Mouse (Mus musculus) ES-E14 (cell line): Measurements from ENCODE around the gene Gga1. TPM values are rescaled to one million over a fixed set of nuclear protein-coding genes. Genes with fewer than 3 reads are reported as not detected.

ENCODE experiments used
- DNase-seq: peaks from one replicate; pipeline ENCODE4 v3.0.0-alpha.2; 2013; ENCODE audit warnings: low read depth, low spot score
- H3K27ac ChIP-seq: 2 replicates; pipeline ENCODE4 v1.5.1; 2012; ENCODE audit warnings: low read depth, mild to moderate bottlenecking, low read length, moderate library complexity, mixed read lengths; ENCODE audit not compliant: poor library complexity, insufficient read depth, severe bottlenecking
- H3K36me3 ChIP-seq: 2 replicates; pipeline ENCODE4 v1.6.1; 2012; ENCODE audit warnings: mild to moderate bottlenecking, low read length, moderate library complexity, mixed read lengths; ENCODE audit not compliant: control insufficient read depth, poor library complexity, insufficient read depth, severe bottlenecking
- H3K4me1 ChIP-seq, 2 experiments: fragments of 150-350 bp in 1 of 2; sonication (generic) in 1 of 2; 2 replicates each; pipeline ENCODE4 v1.6.1; 2012; ENCODE audit warnings: low read length in 2 of 2, mild to moderate bottlenecking in 1 of 2, mixed read lengths in 1 of 2; ENCODE audit not compliant: control insufficient read depth in 2 of 2, insufficient read depth in 2 of 2, poor library complexity in 1 of 2
- H3K4me3 ChIP-seq, 2 experiments: fragments of 150-350 bp in 1 of 2; sonication (generic) in 1 of 2; 2 replicates each; pipeline ENCODE4 v1.5.1; 2012; ENCODE audit warnings: low read length in 2 of 2, low read depth in 1 of 2, mild to moderate bottlenecking in 1 of 2, mixed read lengths in 1 of 2; ENCODE audit not compliant: insufficient read depth in 1 of 2, poor library complexity in 1 of 2, severe bottlenecking in 1 of 2
- H3K9ac ChIP-seq: 2 replicates; pipeline ENCODE4 v1.6.1; 2012; ENCODE audit warnings: low read depth, mild to moderate bottlenecking, low read length, mixed read lengths; ENCODE audit not compliant: poor library complexity, insufficient read depth, severe bottlenecking
- H3K9me3 ChIP-seq: fragments of 150-350 bp; sonication (generic); 2 replicates; pipeline ENCODE4 v1.6.1; 2012; ENCODE audit warnings: low read depth, mild to moderate bottlenecking, low read length; ENCODE audit not compliant: control insufficient read depth, insufficient read depth
- CHD2 ChIP-seq: IDR thresholded peaks from 2 replicates; pipeline ENCODE4 v1.6.1; 2014; ENCODE audit warnings: mild to moderate bottlenecking, low read depth, low read length, inconsistent platforms
- HCFC1 ChIP-seq: IDR thresholded peaks from 2 replicates; pipeline ENCODE4 v1.6.1; 2012; ENCODE audit warnings: low read length, inconsistent platforms, borderline replicate concordance; ENCODE audit not compliant: insufficient read depth
- MAFK ChIP-seq: IDR thresholded peaks from 2 replicates; pipeline ENCODE4 v1.6.1; 2014; ENCODE audit warnings: mild to moderate bottlenecking, low read depth, low read length, inconsistent platforms; ENCODE audit not compliant: insufficient read depth
- ZC3H11A ChIP-seq: IDR thresholded peaks from 2 replicates; pipeline ENCODE4 v1.6.1; 2012; ENCODE audit warnings: low read depth, mild to moderate bottlenecking, inconsistent platforms, low read length, borderline replicate concordance
- ZNF384 ChIP-seq: IDR thresholded peaks from 2 replicates; pipeline ENCODE4 v1.6.1; 2012; ENCODE audit warnings: low read depth, low read length, inconsistent platforms
- in situ Hi-C, 2 experiments: fragments of 600-800 bp; cut with MboI; formaldehyde crosslinking; loops; one replicate each; pipeline ENCODE4 v1.15.1; 2025; ENCODE audit warnings: low sequenced_read_pairs in 2 of 2, inconsistent platforms in 1 of 2; ENCODE audit not compliant: unreplicated experiment in 2 of 2
- total RNA-seq: library from RNA; depleted of rRNA; stranded (reverse); fragments of 300-350 nt; gene quantifications from 2 replicates; pipeline ENCODE4 v1.2.3, GENCODE M21; 2012

Gga1 gene
- total RNA-seq, 1 experiment: 18.4 TPM

DNA sequence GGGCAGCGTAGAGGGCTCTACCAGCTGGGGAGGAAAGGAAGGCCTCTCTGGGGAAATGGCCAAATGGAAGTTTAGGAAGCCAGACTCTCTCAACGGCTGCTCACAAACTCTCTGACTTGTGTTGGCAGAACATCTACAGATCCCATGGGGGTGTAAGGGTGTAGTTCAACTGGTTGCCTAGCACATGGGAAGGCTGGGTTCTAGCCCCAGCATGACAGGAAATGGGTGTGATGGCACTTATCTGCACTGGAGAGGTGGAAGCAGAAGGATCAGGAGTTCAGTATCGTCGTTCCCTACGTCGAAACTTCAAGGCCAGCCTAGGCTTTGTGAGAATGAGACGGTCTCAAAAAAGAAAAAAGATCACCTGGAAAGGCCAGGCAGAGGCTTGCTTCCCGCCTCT is 32.0 kb downstream of the Gga1 start:
- peaks cover 37% of the 10 kb centered on the region for H3K36me3 ChIP-seq
- H3K27ac ChIP-seq: no peak overlapping the region
- no peak for DNase-seq
- TF ChIP-seq ZC3H11A (no peak), ZNF384 (no peak), HCFC1 (no peak), MAFK (no peak), CHD2 (no peak)
- no peak overlapping the region for H3K9ac ChIP-seq
- in situ Hi-C loops: no loop called here
- H3K9me3 ChIP-seq: no peaks in the 10 kb centered on the region
- H3K4me3 ChIP-seq: no peak overlapping the region
- peaks cover 0 to 6% of the 10 kb centered on the region in 2 experiments; a peak in 2 of 4 replicates for H3K4me1 ChIP-seq

DNA sequence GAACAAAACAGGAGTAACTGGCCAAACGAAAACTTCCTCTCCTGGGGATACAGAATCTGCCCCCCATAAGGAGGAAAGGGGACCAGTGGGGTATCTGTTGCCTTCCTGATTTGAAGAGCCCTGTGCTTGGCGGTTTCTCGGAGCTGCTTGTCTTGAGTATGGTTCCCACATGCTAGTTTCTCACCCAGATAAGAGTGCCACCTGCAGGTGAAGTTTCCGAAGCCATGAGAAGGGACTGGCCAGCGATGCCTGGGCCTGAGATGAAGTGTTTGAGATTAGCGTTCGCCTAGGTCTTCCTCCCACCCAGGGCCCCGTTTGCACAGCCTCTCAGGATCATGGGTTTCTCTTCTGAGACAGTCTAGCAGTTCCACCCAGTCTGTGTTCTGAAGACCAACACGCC is 35.0 kb downstream of the Gga1 start:
- Histone ChIP-seq H3K4me1 (peaks cover 0 to 20% of the 10 kb centered on the region in 2 experiments; a peak in 2 of 4 replicates), H3K9ac (no peak overlapping the region), H3K9me3 (no peaks in the 10 kb centered on the region), H3K4me3 (no peak overlapping the region), H3K27ac (no peak overlapping the region), H3K36me3 (peaks cover 31% of the 10 kb centered on the region)
- DNase-seq: no peak
- in situ Hi-C loops: no loop called here
- TF ChIP-seq ZC3H11A: no peak
- no peak for TF ChIP-seq HCFC1
- TF ChIP-seq MAFK: no peak
- TF ChIP-seq CHD2: no peak
- TF ChIP-seq ZNF384: no peak

DNA sequence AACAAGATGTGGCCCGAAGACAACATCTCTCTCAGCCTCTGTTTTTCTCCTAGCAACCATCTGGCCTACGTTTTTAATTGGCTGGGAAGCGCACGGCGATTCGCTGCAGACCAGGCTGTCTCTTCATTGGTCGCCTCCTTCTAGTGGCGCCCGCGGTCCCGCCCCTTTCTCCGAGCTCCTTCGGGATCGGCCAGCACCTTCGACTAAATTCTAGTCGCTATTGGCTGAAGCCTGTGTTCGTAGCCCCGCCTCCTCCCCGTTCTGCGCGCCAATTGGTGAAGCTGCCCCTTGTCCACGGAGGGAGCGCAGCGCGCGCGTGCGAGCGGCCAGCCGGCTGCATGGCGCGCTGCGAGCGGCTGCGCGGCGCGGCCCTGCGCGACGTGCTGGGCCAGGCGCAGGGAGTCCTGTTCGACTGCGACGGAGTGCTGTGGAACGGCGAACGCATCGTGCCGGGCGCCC is 36.7 kb downstream of the Gga1 start, which contains the start of gene Pdxp:
Pdxp (plus strand) TSS at position 288 of the 459 bp plus-strand sequence.
- peak; percentile 98 for DNase-seq
- in situ Hi-C loops: no loop called here
- Histone ChIP-seq H3K27ac (no peak within 1 kb of the TSS), H3K36me3 (peaks cover 28% of the 10 kb centered on the region; the same call in 1 of the 2 replicates), H3K9ac (peak within 1 kb of the TSS; percentile 86), H3K4me3 (peak within 1 kb of the TSS; percentile 85 to 92), H3K4me1 (peaks cover 0 to 19% of the 10 kb centered on the region in 2 experiments; a peak in 2 of 4 replicates), H3K9me3 (no peaks in the 10 kb centered on the region)
- TF ChIP-seq MAFK: no peak
- peak; percentile 67 for TF ChIP-seq CHD2

DNA sequence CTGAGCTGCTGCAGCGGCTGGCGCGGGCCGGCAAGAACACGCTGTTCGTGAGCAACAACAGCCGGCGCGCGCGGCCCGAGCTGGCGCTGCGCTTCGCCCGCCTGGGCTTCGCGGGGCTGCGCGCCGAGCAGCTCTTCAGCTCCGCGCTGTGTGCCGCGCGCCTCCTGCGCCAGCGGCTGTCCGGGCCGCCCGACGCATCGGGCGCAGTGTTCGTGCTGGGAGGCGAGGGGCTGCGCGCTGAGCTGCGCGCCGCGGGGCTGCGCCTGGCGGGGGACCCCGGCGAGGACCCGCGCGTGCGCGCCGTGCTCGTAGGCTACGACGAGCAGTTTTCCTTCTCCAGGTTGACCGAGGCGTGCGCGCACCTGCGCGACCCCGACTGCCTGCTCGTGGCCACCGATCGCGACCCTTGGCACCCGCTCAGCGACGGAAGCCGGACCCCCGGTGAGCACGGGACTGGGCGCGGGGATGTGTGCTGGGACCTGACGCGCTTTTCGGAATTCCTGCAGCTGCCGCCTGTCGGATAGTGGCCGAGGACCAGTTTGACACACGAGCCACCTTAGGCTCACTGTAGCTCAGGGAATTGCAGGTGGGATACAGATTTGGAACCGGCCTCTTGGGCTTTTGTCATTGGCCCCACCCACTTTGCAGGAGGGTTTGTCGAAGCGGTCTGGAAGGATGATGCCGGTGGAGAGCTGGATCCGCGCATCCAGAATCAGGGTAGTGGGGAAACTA is 37.3 kb downstream of the Gga1 start:
- peaks cover 29% of the 10 kb centered on the region; the same call in 1 of the 2 replicates for H3K36me3 ChIP-seq
- in situ Hi-C loops: no loop called here
- peak overlapping the region; percentile 85 to 92 for H3K4me3 ChIP-seq
- H3K9me3 ChIP-seq: no peaks in the 10 kb centered on the region
- peak overlapping the region; percentile 86 for H3K9ac ChIP-seq
- peaks cover 0 to 17% of the 10 kb centered on the region in 2 experiments; a peak in 1 of 4 replicates for H3K4me1 ChIP-seq
- DNase-seq: no peak
- no peak overlapping the region for H3K27ac ChIP-seq
- TF ChIP-seq MAFK (no peak), CHD2 (no peak), ZNF384 (no peak), ZC3H11A (no peak), HCFC1 (no peak)
